Mouse (Mus musculus): ENCODE data around the gene BC053393. TPM values are rescaled to one million over a fixed set of nuclear protein-coding genes. Genes with fewer than 3 reads are reported as not detected.

The BC053393 gene
- total RNA-seq (2023; ENCODE audit: inconsistent age): not detected in 4 replicates

DNA sequence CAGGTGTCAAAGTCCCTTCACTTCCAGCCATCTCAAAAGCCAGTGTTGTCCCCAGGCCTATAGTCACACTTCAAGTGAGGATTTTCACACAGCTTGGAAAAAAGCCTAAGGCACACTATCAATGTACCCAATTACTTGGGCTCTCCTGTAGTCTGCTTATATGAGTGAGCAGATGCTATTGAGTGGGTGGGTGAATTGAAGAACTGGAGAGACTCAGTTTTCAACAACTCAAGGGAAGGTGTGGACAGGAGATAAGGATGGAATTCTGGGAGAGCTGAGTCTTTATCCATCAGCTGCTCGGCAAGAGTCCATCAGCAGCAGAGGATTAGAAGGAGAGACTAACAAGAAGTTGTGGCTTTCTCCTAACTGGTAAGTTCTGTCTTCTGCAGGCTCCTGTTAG is at the start of gene BC053393:
Gene BC053393, plus strand, starts transcription at position 210 of the 400 bp plus-strand sequence.

GRCm38 (mm10) chr11:46523912-46524311 is 47.4 kb upstream of the BC053393 start, which contains the start of gene Gm12169:
Gene Gm12169 (plus strand): TSS chr11:46524212.

GRCm38 (mm10) chr11:46629211-46629795 is 58.0 kb downstream of the BC053393 start, which contains the start of gene Dppa1:
Gene Dppa1 (minus strand): TSS chr11:46629261.

Other genes starting within 250 kb of the BC053393 start
- gene Itk, start 182.0 kb upstream of the BC053393 start, total RNA-seq (2023; ENCODE audit: inconsistent age): 1.2 to 2.1 TPM (median 1.7 TPM) in 4 replicates
- gene Fam71b, start 175.0 kb upstream of the BC053393 start, total RNA-seq (2023; ENCODE audit: inconsistent age): not detected in 4 replicates
- gene Med7, start 134.6 kb upstream of the BC053393 start, total RNA-seq (2023; ENCODE audit: inconsistent age): 112 to 122 TPM (median 116 TPM) in 4 replicates
- 0.21 to 0.51 TPM (median 0.25 TPM) in 4 replicates for gene Havcr2, start 116.6 kb upstream of the BC053393 start, total RNA-seq (2023; ENCODE audit: inconsistent age)
- gene Gm12169, start 47.3 kb upstream of the BC053393 start, total RNA-seq (2023; ENCODE audit: inconsistent age): not detected in 4 replicates
- gene Dppa1, start 57.7 kb downstream of the BC053393 start, total RNA-seq (2023; ENCODE audit: inconsistent age): not detected in 4 replicates
- gene Timd2, start 135.5 kb downstream of the BC053393 start, total RNA-seq (2023; ENCODE audit: inconsistent age): 3.2 to 5.5 TPM (median 3.5 TPM) in 4 replicates
- gene Havcr1, start 163.5 kb downstream of the BC053393 start, total RNA-seq (2023; ENCODE audit: inconsistent age): 11.9 to 13.2 TPM (median 12.9 TPM) in 4 replicates
- 0.58 to 0.84 TPM (median 0.62 TPM) in 4 replicates for gene Timd4, start 239.3 kb downstream of the BC053393 start, total RNA-seq (2023; ENCODE audit: inconsistent age)